Mouse (Mus musculus): ENCODE data around the gene Nipsnap3b. TPM values are rescaled to one million over a fixed set of nuclear protein-coding genes. Genes with fewer than 3 reads are reported as not detected.

Nipsnap3b gene
- polyA plus RNA-seq, 1 experiment: 18.3 TPM

GRCm38 (mm10) chr4:53009871-53010270 is 1.8 kb upstream of the Nipsnap3b start:
- H3K27ac ChIP-seq (ENCODE audit: control insufficient read depth, insufficient read depth, low read depth, low read length, poor library complexity): no peak overlapping the region
- H3K4me3 ChIP-seq (replicated peaks; ENCODE audit: control insufficient read depth, low read depth, low read length): no peak overlapping the region
- H3K4me1 ChIP-seq (ENCODE audit: control insufficient read depth, insufficient read depth, low read length): no peaks in the 10 kb centered on the region
- TF ChIP-seq CTCF (IDR thresholded peaks at IDR 0.05; ENCODE audit: control insufficient read depth, insufficient read depth, low read length): no peak
- TF ChIP-seq POLR2A (IDR thresholded peaks at IDR 0.05; ENCODE audit: borderline replicate concordance, control insufficient read depth, low read depth, low read length): no peak
- WGBS: 88% methylated on average over 4 of the region's 4 CpGs

GRCm38 (mm10) chr4:53014421-53014820 is 2.7 kb downstream of the Nipsnap3b start:
- H3K4me3 ChIP-seq (replicated peaks; ENCODE audit: control insufficient read depth, low read depth, low read length): no peak overlapping the region
- no peaks in the 10 kb centered on the region for H3K4me1 ChIP-seq (ENCODE audit: control insufficient read depth, insufficient read depth, low read length)
- no peak overlapping the region for H3K27ac ChIP-seq (ENCODE audit: control insufficient read depth, insufficient read depth, low read depth, low read length, poor library complexity)
- TF ChIP-seq CTCF (IDR thresholded peaks at IDR 0.05; ENCODE audit: control insufficient read depth, insufficient read depth, low read length) (no peak), POLR2A (IDR thresholded peaks at IDR 0.05; ENCODE audit: borderline replicate concordance, control insufficient read depth, low read depth, low read length) (no peak)
- 89% methylated on average over 7 of the region's 7 CpGs for WGBS

- 84% methylated on average over 3 of the region's 3 CpGs for WGBS
- H3K4me1 ChIP-seq (ENCODE audit: control insufficient read depth, insufficient read depth, low read length): no peaks in the 10 kb centered on the region
- TF ChIP-seq CTCF (IDR thresholded peaks at IDR 0.05; ENCODE audit: control insufficient read depth, insufficient read depth, low read length) (no peak), POLR2A (IDR thresholded peaks at IDR 0.05; ENCODE audit: borderline replicate concordance, control insufficient read depth, low read depth, low read length) (no peak)
- no peak overlapping the region for H3K4me3 ChIP-seq (replicated peaks; ENCODE audit: control insufficient read depth, low read depth, low read length)
- H3K27ac ChIP-seq (ENCODE audit: control insufficient read depth, insufficient read depth, low read depth, low read length, poor library complexity): no peak overlapping the region
These were observed 3.3 kb downstream of the Nipsnap3b start for GRCm38 (mm10) chr4:53015024-53015423.

- no peak overlapping the region for H3K4me3 ChIP-seq (replicated peaks; ENCODE audit: control insufficient read depth, low read depth, low read length)
- TF ChIP-seq POLR2A (IDR thresholded peaks at IDR 0.05; ENCODE audit: borderline replicate concordance, control insufficient read depth, low read depth, low read length) (no peak), CTCF (IDR thresholded peaks at IDR 0.05; ENCODE audit: control insufficient read depth, insufficient read depth, low read length) (no peak)
- no peaks in the 10 kb centered on the region for H3K4me1 ChIP-seq (ENCODE audit: control insufficient read depth, insufficient read depth, low read length)
- WGBS: 79% methylated on average over 1 of the region's 1 CpGs
- H3K27ac ChIP-seq (ENCODE audit: control insufficient read depth, insufficient read depth, low read depth, low read length, poor library complexity): no peak overlapping the region
These were observed 6.7 kb downstream of the Nipsnap3b start for GRCm38 (mm10) chr4:53018392-53018791.

- WGBS: 90% methylated on average over 14 of the region's 14 CpGs
- H3K4me1 ChIP-seq (ENCODE audit: control insufficient read depth, insufficient read depth, low read length): no peaks in the 10 kb centered on the region
- no peak overlapping the region for H3K4me3 ChIP-seq (replicated peaks; ENCODE audit: control insufficient read depth, low read depth, low read length)
- no peak overlapping the region for H3K27ac ChIP-seq (ENCODE audit: control insufficient read depth, insufficient read depth, low read depth, low read length, poor library complexity)
- no peak for TF ChIP-seq POLR2A (IDR thresholded peaks at IDR 0.05; ENCODE audit: borderline replicate concordance, control insufficient read depth, low read depth, low read length)
- no peak for TF ChIP-seq CTCF (IDR thresholded peaks at IDR 0.05; ENCODE audit: control insufficient read depth, insufficient read depth, low read length)
These were observed 11.7 kb downstream of the Nipsnap3b start for GRCm38 (mm10) chr4:53023189-53023925.

- Histone ChIP-seq H3K4me3 (replicated peaks; ENCODE audit: control insufficient read depth, low read depth, low read length) (no peak overlapping the region), H3K27ac (ENCODE audit: control insufficient read depth, insufficient read depth, low read depth, low read length, poor library complexity) (no peak overlapping the region), H3K4me1 (ENCODE audit: control insufficient read depth, insufficient read depth, low read length) (no peaks in the 10 kb centered on the region)
- WGBS: 84% methylated on average over 4 of the region's 4 CpGs
- TF ChIP-seq CTCF (IDR thresholded peaks at IDR 0.05; ENCODE audit: control insufficient read depth, insufficient read depth, low read length) (no peak), POLR2A (IDR thresholded peaks at IDR 0.05; ENCODE audit: borderline replicate concordance, control insufficient read depth, low read depth, low read length) (no peak)
These were observed 12.7 kb downstream of the Nipsnap3b start for GRCm38 (mm10) chr4:53024397-53024796.

GRCm38 (mm10) chr4:53027811-53028210 is 16.1 kb downstream of the Nipsnap3b start:
- Histone ChIP-seq H3K4me1 (ENCODE audit: control insufficient read depth, insufficient read depth, low read length) (no peaks in the 10 kb centered on the region), H3K27ac (ENCODE audit: control insufficient read depth, insufficient read depth, low read depth, low read length, poor library complexity) (no peak overlapping the region), H3K4me3 (replicated peaks; ENCODE audit: control insufficient read depth, low read depth, low read length) (no peak overlapping the region)
- no peak for TF ChIP-seq POLR2A (IDR thresholded peaks at IDR 0.05; ENCODE audit: borderline replicate concordance, control insufficient read depth, low read depth, low read length)
- no peak for TF ChIP-seq CTCF (IDR thresholded peaks at IDR 0.05; ENCODE audit: control insufficient read depth, insufficient read depth, low read length)
- 71% methylated on average over 3 of the region's 3 CpGs for WGBS

GRCm38 (mm10) chr4:53030326-53030948 is 18.8 kb downstream of the Nipsnap3b start:
- 61% methylated on average over 8 of the region's 8 CpGs for whole genome bisulfite sequencing
- Histone ChIP-seq H3K27ac (ENCODE audit: control insufficient read depth, insufficient read depth, low read depth, low read length, poor library complexity) (no peak overlapping the region), H3K4me1 (ENCODE audit: control insufficient read depth, insufficient read depth, low read length) (no peaks in the 10 kb centered on the region), H3K4me3 (replicated peaks; ENCODE audit: control insufficient read depth, low read depth, low read length) (no peak overlapping the region)
- TF ChIP-seq CTCF (IDR thresholded peaks at IDR 0.05; ENCODE audit: control insufficient read depth, insufficient read depth, low read length): no peak
- TF ChIP-seq POLR2A (IDR thresholded peaks at IDR 0.05; ENCODE audit: borderline replicate concordance, control insufficient read depth, low read depth, low read length): no peak
